In genomic region chr16:10664921-10665894, GRCm38 (mm10) we compare ENCODE assay signal across 9 mouse cellular contexts.
DNase-seq lines count a peak whose midpoint lies in the region; ATAC-seq and TF ChIP-seq lines count a peak whose summit lies in the region.
"Had no signal": no experiment of that assay in that cellular context is flagged by ENCODE, and none has a peak within 500 bp of the region (broad histone marks: within the 10 kb centered on the region; RNA-seq: fewer than 3 reads in every experiment).

No protein-coding gene starts in this region.

- peaks cover 17% of the 10 kb centered on the region for H3K4me1 ChIP-seq in limb, embryonic 14.5 days (ENCODE audit: control insufficient read depth, insufficient read depth, low read length)
- H3K4me1 ChIP-seq in midbrain, postnatal 0 days (ENCODE audit: insufficient read depth, low read length) = peaks cover 4% of the 10 kb centered on the region; the same call in 1 of the 2 replicates

- no peak for TF ChIP-seq POLR2A in limb, embryonic 14.5 days (IDR thresholded peaks at IDR 0.05; ENCODE audit: borderline replicate concordance, extremely low read depth, insufficient read depth, insufficient read length)

- H3K4me3 ChIP-seq in limb, embryonic 14.5 days (replicated peaks; ENCODE audit: low read length) = no peak overlapping the region
- H3K4me3 ChIP-seq in midbrain, postnatal 0 days (ENCODE audit: low read depth, low read length) = no peak overlapping the region

- intact Hi-C loops in heart, postnatal 36 days (cut with DNase I) = loop anchor here (2.0 to 5.0 kb wide), 2 partner anchors 102 to 122 kb away; no protein-coding TSS in a partner anchor

- peak; percentile 94 for ATAC-seq in common myeloid progenitor, adult 5-6 weeks (replicated peaks; ENCODE audit: low read depth, poor library complexity, severe bottlenecking)
- ATAC-seq in limb, embryonic 14.5 days (ENCODE audit: low FRiP score, low read depth) = peak; percentile 60
- peak; percentile 38; the same call in 1 of the 2 replicates for ATAC-seq in midbrain, postnatal 0 days (ENCODE audit: low FRiP score)
- ATAC-seq: Patski had no signal

- H3K27me3 ChIP-seq in limb, embryonic 14.5 days (ENCODE audit: control insufficient read depth, insufficient read depth, low read length) = no peaks in the 10 kb centered on the region
- no peaks in the 10 kb centered on the region for H3K27me3 ChIP-seq in midbrain, postnatal 0 days (ENCODE audit: insufficient read depth, low read length)
- H3K27me3 ChIP-seq: Patski had no signal

- no peaks in the 10 kb centered on the region for H3K9me3 ChIP-seq in limb, embryonic 14.5 days (ENCODE audit: control insufficient read depth, low read length)
- H3K9me3 ChIP-seq in midbrain, postnatal 0 days (ENCODE audit: low read length) = no peaks in the 10 kb centered on the region

- peak; percentile 69 for TF ChIP-seq CTCF in midbrain, postnatal 0 days (IDR thresholded peaks at IDR 0.05)

- 29% methylated on average over 12 of the region's 12 CpGs for WGBS in limb, embryonic 14.5 days
- WGBS in midbrain, postnatal 0 days = 50% methylated on average over 12 of the region's 12 CpGs

- H3K4me2 ChIP-seq in limb, embryonic 14.5 days (replicated peaks; ENCODE audit: low read depth, low read length, severe bottlenecking) = no peak overlapping the region
- no peak overlapping the region for H3K4me2 ChIP-seq in midbrain, postnatal 0 days (ENCODE audit: low read depth, low read length, poor library complexity, severe bottlenecking)

- H3K27ac ChIP-seq in limb, embryonic 14.5 days (replicated peaks; ENCODE audit: low read depth, low read length) = peak overlapping the region; percentile 52; the same call in 1 of the 2 replicates
- peak overlapping the region; percentile 43 for H3K27ac ChIP-seq in midbrain, postnatal 0 days (ENCODE audit: low read depth, low read length)

- peak; percentile 55 to 59 for DNase-seq in cerebellum, postnatal 10 days
- DNase-seq in cerebellum, adult 9-10 months = no peak
- peak; percentile 85 for DNase-seq in 416B (ENCODE audit: low read depth)
- peak; percentile 35 to 40 for DNase-seq in heart, postnatal 36 days
- DNase-seq in limb, embryonic 14.5 days (ENCODE audit: low spot score) = peak; percentile 59
- peak; percentile 41 for DNase-seq in midbrain, postnatal 0 days (ENCODE audit: low spot score)
- DNase-seq in thymus, postnatal 10 days (ENCODE audit: low spot score in 2 of 2) = peak; percentile 87 to 89

- no peak overlapping the region for H3K9ac ChIP-seq in limb, embryonic 14.5 days (ENCODE audit: low read depth, low read length, severe bottlenecking)
- H3K9ac ChIP-seq in midbrain, postnatal 0 days (replicated peaks; ENCODE audit: low read length, poor library complexity, severe bottlenecking) = no peak overlapping the region

- no peaks in the 10 kb centered on the region for H3K36me3 ChIP-seq in limb, embryonic 14.5 days (ENCODE audit: control insufficient read depth, insufficient read depth, low read length)
- H3K36me3 ChIP-seq in midbrain, postnatal 0 days (ENCODE audit: insufficient read depth, low read length) = no peaks in the 10 kb centered on the region

Comparison
In these comparisons a context has a peak if more than half of its experiments do, and no peak if none do; other contexts are left out.
1. ATAC-seq: peak in every context shown above with its lines; median percentile 94 in common myeloid progenitor, adult 5-6 weeks; 60 in limb, embryonic 14.5 days; 38 in midbrain, postnatal 0 days.